Mouse (Mus musculus) small intestine, adult 2 months (tissue): ENCODE measurements around the gene Renbp. TPM values are rescaled to one million over a fixed set of nuclear protein-coding genes. Genes with fewer than 3 reads are reported as not detected.

Source experiments
- H3K27ac ChIP-seq: fragments of 200-500 bp; 2 replicates; pipeline ENCODE4 v1.5.1; 2012; ENCODE audit warnings: low read depth, low read length, control low read depth, inconsistent platforms; ENCODE audit not compliant: insufficient read depth
- H3K27me3 ChIP-seq: fragments of 200-500 bp; 2 replicates; pipeline ENCODE4 v1.6.1; 2012; ENCODE audit warnings: mild to moderate bottlenecking, moderate library complexity, low read length, inconsistent platforms; ENCODE audit not compliant: control insufficient read depth, insufficient read depth
- H3K36me3 ChIP-seq: fragments of 200-500 bp; 2 replicates; pipeline ENCODE4 v1.6.1; 2012; ENCODE audit warnings: mild to moderate bottlenecking, low read length, control low read depth, inconsistent platforms; ENCODE audit not compliant: control insufficient read depth, insufficient read depth
- H3K4me1 ChIP-seq: fragments of 200-500 bp; 2 replicates; pipeline ENCODE4 v1.6.1; 2012; ENCODE audit warnings: low read length, inconsistent platforms, mixed read lengths; ENCODE audit not compliant: control insufficient read depth, insufficient read depth, insufficient read length
- H3K4me3 ChIP-seq: fragments of 200-500 bp; 2 replicates; pipeline ENCODE4 v1.5.1; 2012; ENCODE audit warnings: low read depth, mild to moderate bottlenecking, control low read depth, inconsistent platforms, low read length, moderate library complexity
- CTCF ChIP-seq: fragments of 200-500 bp; IDR thresholded peaks from 2 replicates; pipeline ENCODE4 v1.5.1; 2012; ENCODE audit warnings: low read depth, mild to moderate bottlenecking, control low read depth, inconsistent platforms, low read length, moderate library complexity, mixed read lengths; ENCODE audit not compliant: insufficient replicate concordance, insufficient read length; ENCODE audit errors: extremely low read depth
- POLR2A ChIP-seq: fragments of 200-500 bp; IDR thresholded peaks from 2 replicates; pipeline ENCODE4 v1.6.1; 2012; ENCODE audit warnings: low read depth, mild to moderate bottlenecking, control low read depth, inconsistent platforms, low read length, moderate library complexity
- WGBS: fragments of 180-500 bp; shearing (Covaris S2); methylation state at CpG from one replicate; pipeline ENCODE4 v1.1.7; 2018; 5-methylcytosine and 5-hydroxymethylcytosine counted together
- polyA plus RNA-seq: library from polyadenylated mRNA; depleted of rRNA; stranded (reverse); fragments of >200 nt; gene quantifications from 2 replicates; pipeline ENCODE4 v1.2.3, GENCODE M21; 2012

The Renbp gene
- polyA plus RNA-seq, 1 experiment = 4.2 TPM

GRCm38 (mm10) chrX:73910049-73910448 is 20.6 kb downstream of the Renbp start:
- Histone ChIP-seq H3K36me3 (peaks cover 1% of the 10 kb centered on the region), H3K4me3 (no peak overlapping the region), H3K27me3 (no peaks in the 10 kb centered on the region), H3K27ac (no peak overlapping the region), H3K4me1 (peaks cover 4% of the 10 kb centered on the region)
- WGBS = 45% methylated on average over 1 of the region's 1 CpGs
- TF ChIP-seq CTCF = no peak
- no peak for TF ChIP-seq POLR2A

- Histone ChIP-seq H3K4me3 (no peak overlapping the region), H3K4me1 (no peaks in the 10 kb centered on the region), H3K27me3 (no peaks in the 10 kb centered on the region), H3K36me3 (no peaks in the 10 kb centered on the region), H3K27ac (no peak overlapping the region)
- 91% methylated on average over 3 of the region's 3 CpGs for WGBS
- TF ChIP-seq POLR2A (no peak), CTCF (no peak)
These were observed 32.7 kb downstream of the Renbp start for GRCm38 (mm10) chrX:73897959-73898358.

- no peaks in the 10 kb centered on the region for H3K36me3 ChIP-seq
- WGBS = 25% methylated on average over 2 of the region's 2 CpGs
- H3K27ac ChIP-seq = no peak within 1 kb of the TSS
- H3K27me3 ChIP-seq = no peaks in the 10 kb centered on the region
- no peaks in the 10 kb centered on the region for H3K4me1 ChIP-seq
- no peak within 1 kb of the TSS for H3K4me3 ChIP-seq
- TF ChIP-seq CTCF (peak; percentile 53; the same call in 1 of the 2 replicates), POLR2A (no peak)
These were observed 34.9 kb downstream of the Renbp start, which contains the start of gene L1cam for GRCm38 (mm10) chrX:73895719-73896118. L1cam (minus strand) TSS chrX:73896105.

- H3K27ac ChIP-seq = no peak overlapping the region
- H3K27me3 ChIP-seq = no peaks in the 10 kb centered on the region
- TF ChIP-seq CTCF (no peak), POLR2A (no peak)
- H3K4me1 ChIP-seq = no peaks in the 10 kb centered on the region
- H3K4me3 ChIP-seq = no peak overlapping the region
- no peaks in the 10 kb centered on the region for H3K36me3 ChIP-seq
- 84% methylated on average over 14 of the region's 14 CpGs for WGBS
These were observed 37.8 kb downstream of the Renbp start for GRCm38 (mm10) chrX:73892833-73893232.

GRCm38 (mm10) chrX:73891551-73892152 is 39.0 kb downstream of the Renbp start, which contains the start of gene Avpr2:
Avpr2 (plus strand) TSS chrX:73892102.
- TF ChIP-seq POLR2A (no peak), CTCF (no peak)
- WGBS = 55% methylated on average over 6 of the region's 6 CpGs
- Histone ChIP-seq H3K36me3 (no peaks in the 10 kb centered on the region), H3K27me3 (no peaks in the 10 kb centered on the region), H3K4me1 (no peaks in the 10 kb centered on the region), H3K4me3 (no peak within 1 kb of the TSS), H3K27ac (no peak within 1 kb of the TSS)

GRCm38 (mm10) chrX:73881463-73881862 is 49.2 kb downstream of the Renbp start:
- no peak for TF ChIP-seq POLR2A
- TF ChIP-seq CTCF = no peak
- 47% methylated on average over 6 of the region's 6 CpGs for WGBS
- H3K27me3 ChIP-seq = no peaks in the 10 kb centered on the region
- no peak overlapping the region for H3K27ac ChIP-seq
- H3K36me3 ChIP-seq = no peaks in the 10 kb centered on the region
- H3K4me1 ChIP-seq = peaks cover 8% of the 10 kb centered on the region; the same call in 1 of the 2 replicates
- H3K4me3 ChIP-seq = no peak overlapping the region

- 22% methylated on average over 16 of the region's 16 CpGs for WGBS
- no peaks in the 10 kb centered on the region for H3K36me3 ChIP-seq
- peaks cover 8% of the 10 kb centered on the region; the same call in 1 of the 2 replicates for H3K4me1 ChIP-seq
- H3K4me3 ChIP-seq = peak overlapping the region; percentile 78
- no peaks in the 10 kb centered on the region for H3K27me3 ChIP-seq
- TF ChIP-seq CTCF = no peak
- no peak for TF ChIP-seq POLR2A
- no peak overlapping the region for H3K27ac ChIP-seq
These were observed 49.6 kb downstream of the Renbp start for GRCm38 (mm10) chrX:73881036-73881427.

- TF ChIP-seq POLR2A (no peak), CTCF (no peak)
- Histone ChIP-seq H3K27me3 (no peaks in the 10 kb centered on the region), H3K36me3 (no peaks in the 10 kb centered on the region), H3K4me3 (peak overlapping the region; percentile 78), H3K4me1 (peaks cover 8% of the 10 kb centered on the region; the same call in 1 of the 2 replicates), H3K27ac (peak overlapping the region; percentile 66)
- WGBS = 12% methylated on average over 47 of the region's 48 CpGs
These were observed 50.2 kb downstream of the Renbp start for GRCm38 (mm10) chrX:73880194-73881035.
